Mouse (Mus musculus) forebrain, embryonic 14.5 days (tissue): ENCODE measurements around the gene Pfkfb2. TPM values are rescaled to one million over a fixed set of nuclear protein-coding genes. Genes with fewer than 3 reads are reported as not detected.

Experiments used
- polyA plus RNA-seq: library from polyadenylated mRNA; unstranded; fragments of >200 nt; fragmentation: Nextera tagmentation; extraction: Ambion mirVana; gene quantifications from 2 replicates; pipeline ENCODE4 v1.2.1, GENCODE M21; 2014

The Pfkfb2 gene
- polyA plus RNA-seq, 1 experiment from 2014 or later, result 17.8 TPM

Other genes with a start within 250 kb of the Pfkfb2 start
- not detected in 2 replicates for gene Zp3r, start 99.6 kb downstream of the Pfkfb2 start, polyA plus RNA-seq
- gene C4bp, start 67.6 kb downstream of the Pfkfb2 start, polyA plus RNA-seq, result not detected in 2 replicates
- not detected in 2 replicates for gene Gm29427, start 13.5 kb downstream of the Pfkfb2 start, polyA plus RNA-seq
- 8.9 and 10.0 TPM in 2 replicates for gene Yod1, start 11.9 kb downstream of the Pfkfb2 start, polyA plus RNA-seq
- 0.43 and 0.54 TPM in 2 replicates for gene AA986860, start 2.7 kb upstream of the Pfkfb2 start, polyA plus RNA-seq
- gene Fcamr, start 71.6 kb upstream of the Pfkfb2 start, polyA plus RNA-seq, result not detected in 2 replicates
- gene Pigr, start 97.4 kb upstream of the Pfkfb2 start, polyA plus RNA-seq, result not detected in 2 replicates
- gene Fcmr, start 136.4 kb upstream of the Pfkfb2 start, polyA plus RNA-seq, result not detected in 2 replicates
- not detected in 2 replicates for gene Il24, start 158.2 kb upstream of the Pfkfb2 start, polyA plus RNA-seq
- not detected in 2 replicates for gene Il20, start 182.2 kb upstream of the Pfkfb2 start, polyA plus RNA-seq
- not detected in 2 replicates for gene Il19, start 210.9 kb upstream of the Pfkfb2 start, polyA plus RNA-seq